Mouse (Mus musculus) stomach, postnatal 0 days (tissue): Measurements from ENCODE around the gene Fads3.

Experiments
- CTCF ChIP-seq: IDR thresholded peaks from 2 replicates; pipeline ENCODE4 v1.5.1; 2016; ENCODE audit warnings: antibody characterized with exemption, low read depth, mild to moderate bottlenecking, moderate library complexity
- EP300 ChIP-seq: optimal IDR thresholded peaks from 2 replicates; pipeline ENCODE3; 2016; ENCODE audit warnings: antibody characterized with exemption

GRCm38 (mm10) chr19:9993036-9993656 is 48.2 kb upstream of the Fads3 start:
- TF ChIP-seq CTCF, result peak; percentile 91
- TF ChIP-seq EP300, result no peak
